Mouse (Mus musculus): ENCODE measurements around the gene Hlcs. TPM values are rescaled to one million over a fixed set of nuclear protein-coding genes. Genes with fewer than 3 reads are reported as not detected.

The Hlcs gene
- polyA plus RNA-seq, 1 experiment = 4.0 TPM

- WGBS = 43% methylated on average over 25 of the region's 25 CpGs
- no peak for DNase-seq (ENCODE audit: low read depth, low spot score)
These were observed 15.8 kb upstream of the Hlcs start for GRCm38 (mm10) chr16:94328881-94329867.

- WGBS = 1% methylated on average over 63 of the region's 63 CpGs
- no peak for DNase-seq (ENCODE audit: low read depth, low spot score)
These were observed 14.7 kb upstream of the Hlcs start, which contains the start of gene Ripply3 for GRCm38 (mm10) chr16:94327781-94328711. Gene Ripply3 (plus strand): TSS chr16:94328420.

DNA sequence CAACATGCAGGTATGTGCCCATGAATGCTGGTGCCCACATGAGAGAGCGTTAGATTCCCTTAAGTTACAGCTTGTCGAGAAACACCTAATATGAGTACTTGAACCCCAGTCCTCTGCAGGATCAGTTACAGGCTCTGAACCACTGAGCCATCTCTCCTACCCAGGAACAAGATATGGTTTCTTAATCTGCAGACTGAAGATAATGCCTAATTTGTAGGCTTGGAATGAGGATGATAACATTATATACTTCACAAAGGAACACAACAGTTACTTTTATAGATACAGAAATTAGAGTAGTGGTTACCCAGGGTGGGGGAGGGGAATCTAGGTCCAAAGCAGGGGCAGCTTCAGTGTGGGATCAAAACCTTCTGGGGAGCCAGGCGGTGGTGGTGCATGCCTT is 12.6 kb upstream of the Hlcs start:
- DNase-seq (ENCODE audit: low read depth, low spot score) = no peak
- 90% methylated on average over 3 of the region's 3 CpGs for WGBS

DNA sequence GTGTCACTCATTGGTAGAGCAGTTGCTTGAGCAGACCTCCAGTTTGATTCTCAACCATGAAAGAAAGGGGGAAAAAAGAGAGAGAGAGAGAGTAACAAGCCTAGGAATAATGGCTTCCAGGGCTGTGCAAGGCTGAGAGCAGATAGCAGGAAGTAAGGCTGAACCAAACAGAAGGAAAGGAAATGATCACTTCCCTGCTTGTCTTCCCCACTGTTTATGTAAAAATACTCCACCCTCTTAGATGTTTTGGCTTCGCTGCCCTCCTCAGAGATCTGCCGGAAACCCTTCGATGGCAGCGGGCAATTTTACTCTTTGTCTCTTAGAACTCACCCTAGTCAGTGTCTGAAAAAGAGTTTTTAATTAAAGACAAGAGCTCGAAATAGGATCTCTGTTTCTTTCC is 10.3 kb upstream of the Hlcs start:
- no peak for DNase-seq (ENCODE audit: low read depth, low spot score)
- WGBS = 64% methylated on average over 5 of the region's 5 CpGs

DNA sequence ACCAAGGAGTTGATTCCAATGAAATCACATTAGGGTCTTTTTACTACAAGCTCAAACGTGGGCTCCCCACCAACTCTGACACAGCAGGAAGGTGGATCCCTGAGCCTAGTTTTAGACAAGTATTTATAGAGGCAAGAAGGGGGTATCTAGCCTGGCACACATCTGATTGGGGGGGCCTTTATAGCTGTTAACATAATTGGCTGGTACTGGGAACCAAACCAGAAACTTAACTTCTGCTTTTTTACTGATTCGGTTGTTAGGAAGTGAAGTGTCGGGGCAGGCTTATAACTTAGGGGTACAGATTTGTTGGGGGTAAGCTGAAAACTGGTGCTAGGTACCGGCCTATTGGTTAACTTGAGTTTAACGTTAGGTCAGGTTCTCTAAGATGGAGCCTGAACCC is 6.9 kb upstream of the Hlcs start:
- no peak for DNase-seq (ENCODE audit: low read depth, low spot score)
- WGBS = 79% methylated on average over 5 of the region's 5 CpGs

- 31% methylated on average over 5 of the region's 5 CpGs for WGBS
These were observed 4.4 kb upstream of the Hlcs start for GRCm38 (mm10) chr16:94317752-94318151.

DNA sequence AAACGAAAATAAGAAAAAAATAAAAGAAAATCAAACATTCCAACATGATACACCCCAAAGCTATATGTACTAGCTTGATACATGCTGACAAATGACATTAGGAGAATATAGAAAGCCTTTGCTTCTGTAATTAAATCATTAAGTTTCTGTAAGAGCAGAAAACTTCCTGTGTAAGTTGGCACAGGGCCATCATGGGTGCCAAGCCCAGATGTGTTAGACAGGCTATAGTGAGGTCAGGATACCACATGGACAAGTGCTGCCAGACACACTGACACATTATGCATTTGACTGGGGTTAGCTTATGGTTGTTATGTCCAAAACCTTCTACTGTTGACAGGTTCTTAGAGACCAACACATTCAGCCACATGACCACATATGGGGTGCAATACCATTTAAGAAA is 1.8 kb upstream of the Hlcs start:
- 11% methylated on average over 1 of the region's 1 CpGs for WGBS
- DNase-seq (ENCODE audit: low read depth, low spot score) = no peak

More at GRCm38 (mm10) chr16:94317752-94318151, 4.4 kb upstream of the Hlcs start:
- peak; percentile 62 for DNase-seq (ENCODE audit: low read depth, low spot score)

DNA sequence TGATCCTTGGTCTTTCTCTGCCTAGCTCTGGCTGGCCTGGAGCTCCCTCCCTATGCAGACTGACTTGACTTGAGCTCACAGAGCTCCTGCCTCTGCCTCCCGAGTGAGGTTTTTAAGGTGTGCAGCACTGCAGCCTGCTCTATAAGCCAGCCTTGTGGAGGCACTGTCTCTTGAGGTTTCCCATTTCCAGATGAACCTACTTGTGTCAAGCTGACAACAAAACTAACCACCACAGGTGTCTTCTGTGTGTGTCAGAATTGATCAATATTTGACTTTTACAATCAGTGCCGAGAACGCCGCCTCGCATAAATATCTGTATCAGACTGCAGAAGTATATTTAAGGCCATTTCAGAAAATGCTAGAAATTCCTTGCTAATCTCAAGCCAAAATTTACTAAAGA is 1.3 kb upstream of the Hlcs start:
- WGBS = 90% methylated on average over 5 of the region's 5 CpGs
- no peak for DNase-seq (ENCODE audit: low read depth, low spot score)

- whole genome bisulfite sequencing = under 1% methylated on average over 20 of the region's 20 CpGs
- no peak for DNase-seq (ENCODE audit: low read depth, low spot score)
These were observed 625 bp downstream of the Hlcs start for GRCm38 (mm10) chr16:94312663-94313228.

DNA sequence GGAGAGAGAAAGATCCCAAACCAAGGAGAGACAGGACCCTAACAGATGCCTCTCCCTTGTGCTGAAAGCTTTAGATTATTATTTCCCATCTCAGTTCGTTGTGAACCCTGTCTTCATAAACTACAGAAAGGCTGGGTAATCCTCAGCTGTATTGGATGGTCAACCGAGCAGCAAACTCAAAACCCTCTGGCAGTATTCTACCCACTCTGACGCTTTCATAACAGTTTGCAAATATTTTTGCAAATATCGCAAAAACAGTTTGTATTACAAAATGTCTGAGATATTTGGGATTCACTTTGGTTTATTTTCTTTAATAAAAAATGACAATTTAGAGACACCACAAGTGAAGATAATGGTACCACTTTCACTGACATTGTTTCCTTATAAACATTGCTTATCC is 1.4 kb downstream of the Hlcs start:
- DNase-seq (ENCODE audit: low read depth, low spot score) = no peak
- 59% methylated on average over 4 of the region's 4 CpGs for WGBS

DNA sequence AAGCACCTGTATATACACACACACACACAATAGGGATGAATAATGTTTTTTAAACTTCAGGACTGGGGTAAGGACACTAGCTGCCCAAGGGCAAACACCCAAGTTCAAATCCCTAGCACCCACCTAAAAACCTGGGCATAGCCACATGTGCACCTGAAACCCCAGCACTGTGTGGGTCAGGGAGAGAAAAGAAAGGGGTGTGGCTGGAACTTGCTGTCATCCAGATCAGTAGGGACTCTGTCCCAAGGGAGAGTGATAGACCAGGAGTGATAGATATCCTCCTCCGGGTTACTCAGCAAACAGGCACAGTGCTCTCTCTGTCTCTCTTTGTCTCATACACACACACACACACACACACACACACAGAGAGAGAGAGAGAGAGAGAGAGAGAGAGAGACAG is 2.0 kb downstream of the Hlcs start:
- 82% methylated on average over 1 of the region's 1 CpGs for WGBS
- no peak for DNase-seq (ENCODE audit: low read depth, low spot score)

- WGBS = 81% methylated on average over 4 of the region's 4 CpGs
- no peak for DNase-seq (ENCODE audit: low read depth, low spot score)
These were observed 4.3 kb downstream of the Hlcs start for GRCm38 (mm10) chr16:94309025-94309424.

DNA sequence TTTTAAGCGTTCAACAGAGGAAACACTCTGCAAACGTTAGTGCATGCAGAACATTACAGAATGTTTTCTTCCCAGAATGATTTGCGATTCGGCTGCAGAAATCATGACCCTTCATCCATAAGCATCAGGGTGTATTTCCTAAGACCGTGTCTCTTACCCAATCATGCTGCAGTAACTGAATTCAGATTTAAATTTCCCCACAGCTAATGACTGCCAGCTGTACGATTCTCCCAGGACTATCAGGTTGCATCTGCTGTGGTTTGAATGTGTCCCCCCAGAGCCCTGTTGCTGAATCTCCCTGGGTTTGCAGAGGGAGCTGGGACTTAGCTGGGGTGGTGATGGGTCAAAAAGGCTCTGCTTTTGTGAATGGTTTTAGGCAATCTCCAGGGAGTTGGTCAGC is 5.4 kb downstream of the Hlcs start:
- 56% methylated on average over 6 of the region's 6 CpGs for WGBS
- DNase-seq (ENCODE audit: low read depth, low spot score) = no peak

DNA sequence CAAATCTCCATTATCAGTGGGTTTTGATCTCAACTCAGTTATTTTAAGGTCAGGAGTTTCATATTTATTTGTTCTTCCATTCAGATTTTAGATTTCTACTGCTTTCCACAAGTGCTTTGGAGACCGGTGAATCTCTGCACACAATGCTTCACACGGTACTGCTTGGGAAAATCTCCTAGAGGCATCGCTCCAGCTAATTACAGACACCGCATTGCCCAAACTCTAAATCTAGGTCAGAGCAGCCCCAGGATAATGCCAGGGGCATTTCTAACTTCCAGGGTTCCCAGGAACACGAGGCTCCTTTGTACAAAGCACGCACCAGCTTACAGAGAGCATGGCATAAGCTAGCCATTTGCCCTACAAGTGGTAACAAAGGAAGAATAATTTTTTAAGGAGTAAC is 5.8 kb downstream of the Hlcs start:
- no peak for DNase-seq (ENCODE audit: low read depth, low spot score)
- 71% methylated on average over 6 of the region's 6 CpGs for WGBS

GRCm38 (mm10) chr16:94303203-94303535 is 10.2 kb downstream of the Hlcs start:
- 27% methylated on average over 6 of the region's 6 CpGs for WGBS
- DNase-seq (ENCODE audit: low read depth, low spot score) = no peak

GRCm38 (mm10) chr16:94302274-94303202 is 10.8 kb downstream of the Hlcs start:
- 18% methylated on average over 30 of the region's 30 CpGs for WGBS
- DNase-seq (ENCODE audit: low read depth, low spot score) = no peak

DNA sequence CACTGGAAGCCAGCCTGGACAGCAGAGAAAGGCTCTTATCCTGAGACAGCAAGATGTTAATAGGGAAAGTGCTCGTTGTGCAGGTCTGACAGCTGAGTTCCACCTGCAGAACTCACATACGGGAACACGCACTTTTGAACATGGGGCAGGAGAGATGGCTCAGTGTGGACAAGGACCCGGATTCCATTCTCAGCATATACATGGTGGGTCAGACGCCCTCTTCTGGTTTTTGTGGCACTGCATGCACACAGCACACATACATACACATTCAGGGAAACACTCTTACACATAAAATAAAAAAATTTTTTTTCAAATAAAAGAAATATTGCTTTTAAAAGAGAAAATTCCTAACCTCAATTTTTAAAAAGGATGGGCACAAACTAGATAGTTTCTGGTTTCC is 11.7 kb downstream of the Hlcs start:
- 86% methylated on average over 5 of the region's 5 CpGs for WGBS
- DNase-seq (ENCODE audit: low read depth, low spot score) = no peak

GRCm38 (mm10) chr16:94301194-94301593 is 12.2 kb downstream of the Hlcs start:
- WGBS = 89% methylated on average over 4 of the region's 4 CpGs
- DNase-seq (ENCODE audit: low read depth, low spot score) = no peak

DNA sequence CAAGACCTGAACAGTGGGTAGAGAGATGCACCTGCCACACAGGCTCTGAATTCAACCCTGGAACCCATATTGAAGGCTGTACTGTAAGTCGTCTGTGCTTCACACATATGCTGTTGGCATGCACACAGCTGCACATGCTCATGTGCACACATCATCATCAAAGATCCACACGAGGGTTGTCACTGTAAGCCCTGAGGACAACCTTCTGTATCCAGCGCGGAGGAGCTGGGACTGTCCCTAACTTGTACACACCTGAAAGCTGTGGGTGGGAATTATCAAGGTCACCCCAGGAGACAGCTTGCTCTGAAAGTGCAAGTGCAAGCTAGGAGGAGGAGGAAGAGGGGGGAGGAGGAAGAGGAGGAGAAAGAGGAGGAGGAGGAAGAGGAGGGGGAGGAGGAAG is 14.2 kb downstream of the Hlcs start:
- DNase-seq (ENCODE audit: low read depth, low spot score) = no peak
- 38% methylated on average over 4 of the region's 4 CpGs for WGBS

All from large intestine, adult 2 months (tissue).